Comparison of ENCODE assay signal across 14 mouse cellular contexts in the genomic region with DNA sequence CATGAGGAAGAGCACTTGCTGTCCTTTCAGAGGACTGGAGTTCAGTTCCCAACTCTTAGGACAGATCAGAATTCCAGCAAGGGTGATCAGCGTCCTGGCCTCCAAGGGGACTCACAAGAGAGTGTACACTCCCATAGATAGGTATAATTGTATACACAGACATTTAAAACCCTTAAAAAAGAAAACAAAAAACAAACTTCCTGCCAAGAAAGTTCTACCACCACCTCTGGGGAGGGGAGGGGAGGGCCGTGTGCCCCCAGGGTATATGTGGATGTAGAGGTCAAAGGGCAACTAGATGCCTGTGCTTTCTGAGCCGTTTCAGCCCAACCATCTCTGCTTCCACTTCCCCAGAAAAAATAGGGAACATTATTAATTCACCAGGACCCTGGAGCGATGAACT.
"Had no signal": no experiment of that assay in that cellular context is flagged by ENCODE, and none has a peak within 500 bp of the region (broad histone marks: within the 10 kb centered on the region; RNA-seq: fewer than 3 reads in every experiment).

No protein-coding gene starts in this region.

- H3K36me3 ChIP-seq: limb, embryonic 15.5 days; liver, embryonic 13.5 days; midbrain, embryonic 12.5 days; stomach, embryonic 15.5 days had no signal

- H3K27me3 ChIP-seq: limb, embryonic 15.5 days; liver, embryonic 13.5 days; megakaryocyte, embryonic 14.5 days; midbrain, embryonic 12.5 days; stomach, embryonic 15.5 days had no signal

- H3K27ac ChIP-seq: limb, embryonic 15.5 days; macrophage; midbrain, embryonic 12.5 days; stomach, embryonic 15.5 days had no signal

- H3K4me3 ChIP-seq: limb, embryonic 15.5 days; liver, embryonic 13.5 days; megakaryocyte, embryonic 14.5 days; midbrain, embryonic 12.5 days; stomach, embryonic 15.5 days had no signal

- H3K9ac ChIP-seq: limb, embryonic 15.5 days; liver, embryonic 13.5 days; midbrain, embryonic 12.5 days; stomach, embryonic 15.5 days had no signal

- H3K4me1 ChIP-seq: limb, embryonic 15.5 days; megakaryocyte, embryonic 14.5 days; midbrain, embryonic 12.5 days; stomach, embryonic 15.5 days had no signal

- DNase-seq: kidney, postnatal 14 days; layer of hippocampus, adult 9-11 months; layer of hippocampus, postnatal 36 days; liver, embryonic 13.5 days; lung, adult 2 months; lung, postnatal 10 days; right cerebral cortex, postnatal 14 days; thymus, adult 2 months; thymus, postnatal 25 days had no signal

- H3K4me2 ChIP-seq: limb, embryonic 15.5 days; liver, embryonic 13.5 days; midbrain, embryonic 12.5 days; stomach, embryonic 15.5 days had no signal

- H3K9me3 ChIP-seq: limb, embryonic 15.5 days; liver, embryonic 13.5 days; midbrain, embryonic 12.5 days; stomach, embryonic 15.5 days had no signal
